In genomic region chr15:28158771-28159489, GRCm38 (mm10) we compare ENCODE assay signal across 8 mouse cellular contexts. TPM values are rescaled to one million over a fixed set of nuclear protein-coding genes. Genes with fewer than 3 reads are reported as not detected.
DNase-seq lines count a peak whose midpoint lies in the region; ATAC-seq and TF ChIP-seq lines count a peak whose summit lies in the region.

No protein-coding gene starts in this region.

- H3K27ac ChIP-seq in CH12.LX (ENCODE audit: insufficient read depth, low read depth), result no peak overlapping the region
- no peak overlapping the region for H3K27ac ChIP-seq in forebrain, embryonic 11.5 days (ENCODE audit: low read depth, low read length)
- peak overlapping the region; percentile 82 for H3K27ac ChIP-seq in heart, postnatal 0 days (ENCODE audit: low read depth)
- H3K27ac ChIP-seq in neural tube, embryonic 15.5 days (replicated peaks), result no peak overlapping the region

- dilution Hi-C loops in CH12.LX (cut with MboI; ENCODE audit: extremely low pct_ligation_motif_present, extremely low pct_unique_long_range_greater_than_20kb, low sequenced_read_pairs), result no loop called here

- no peak for TF ChIP-seq CTCF in CH12.LX (conservative IDR thresholded peaks at IDR 0.05 in 1 of 2, IDR thresholded peaks at IDR 0.05 in 1 of 2; ENCODE audit: low read depth in 2 of 2, low read length in 2 of 2)
- no peak for TF ChIP-seq CTCF in heart, postnatal 0 days (IDR thresholded peaks at IDR 0.05; ENCODE audit: low read depth)

- H3K79me2 ChIP-seq in CH12.LX (replicated peaks; ENCODE audit: control insufficient read depth, extremely low read depth, insufficient read depth, poor library complexity, severe bottlenecking), result no peaks in the 10 kb centered on the region

- no peaks in the 10 kb centered on the region for H3K36me3 ChIP-seq in CH12.LX (replicated peaks in 1 of 2; ENCODE audit: control insufficient read depth in 1 of 2, insufficient read depth in 1 of 2, low read length in 1 of 2)
- no peaks in the 10 kb centered on the region for H3K36me3 ChIP-seq in forebrain, embryonic 11.5 days (ENCODE audit: control insufficient read depth, insufficient read depth, low read length)
- no peaks in the 10 kb centered on the region for H3K36me3 ChIP-seq in heart, postnatal 0 days (replicated peaks; ENCODE audit: control insufficient read depth, insufficient read depth, low read length)
- H3K36me3 ChIP-seq in neural tube, embryonic 15.5 days, result no peaks in the 10 kb centered on the region

- no peaks in the 10 kb centered on the region for H3K27me3 ChIP-seq in CH12.LX (replicated peaks)
- H3K27me3 ChIP-seq in forebrain, embryonic 11.5 days (ENCODE audit: control insufficient read depth, insufficient read depth, low read length), result no peaks in the 10 kb centered on the region
- H3K27me3 ChIP-seq in heart, postnatal 0 days (ENCODE audit: control insufficient read depth, insufficient read depth, low read length), result no peaks in the 10 kb centered on the region
- peaks cover 11% of the 10 kb centered on the region; the same call in 1 of the 2 replicates for H3K27me3 ChIP-seq in neural tube, embryonic 15.5 days (replicated peaks)

- peaks cover 3 to 21% of the 10 kb centered on the region in 2 experiments; a peak in 3 of 4 replicates for H3K4me1 ChIP-seq in CH12.LX (ENCODE audit: control insufficient read depth in 1 of 2, insufficient read depth in 2 of 2)
- peaks cover 9% of the 10 kb centered on the region; the same call in 1 of the 2 replicates for H3K4me1 ChIP-seq in forebrain, embryonic 11.5 days (replicated peaks; ENCODE audit: control insufficient read depth, insufficient read depth, low read length)
- H3K4me1 ChIP-seq in heart, postnatal 0 days (ENCODE audit: control insufficient read depth, insufficient read depth), result peaks cover 8% of the 10 kb centered on the region; the same call in 1 of the 2 replicates
- H3K4me1 ChIP-seq in neural tube, embryonic 15.5 days, result peaks cover 22% of the 10 kb centered on the region

- H3K9ac ChIP-seq in CH12.LX (ENCODE audit: insufficient read depth, low read depth), result peak overlapping the region; percentile 23; the same call in 1 of the 2 replicates
- peak overlapping the region; percentile 61 for H3K9ac ChIP-seq in forebrain, embryonic 11.5 days (ENCODE audit: low read length)
- peak overlapping the region; percentile 68 for H3K9ac ChIP-seq in heart, postnatal 0 days (replicated peaks; ENCODE audit: low read depth, low read length)
- peak overlapping the region; percentile 34; the same call in 1 of the 2 replicates for H3K9ac ChIP-seq in neural tube, embryonic 15.5 days (replicated peaks)

- 4% methylated on average over 19 of the region's 19 CpGs for WGBS in forebrain, embryonic 11.5 days
- under 1% methylated on average over 19 of the region's 19 CpGs for WGBS in heart, postnatal 0 days
- whole genome bisulfite sequencing in neural tube, embryonic 15.5 days, result 2% methylated on average over 19 of the region's 19 CpGs

- no peak for TF ChIP-seq RAD21 in CH12.LX (IDR thresholded peaks at IDR 0.05; ENCODE audit: low read depth, low read length)

- no peak for TF ChIP-seq EP300 in CH12.LX (IDR thresholded peaks at IDR 0.05; ENCODE audit: low read length)
- TF ChIP-seq EP300 in heart, postnatal 0 days (IDR thresholded peaks at IDR 0.05; ENCODE audit: low read depth), result no peak; the same call in 1 of the 2 replicates

- peak overlapping the region; percentile 47 to 54 (median 54) for H3K4me3 ChIP-seq in CH12.LX (replicated peaks in 1 of 3; ENCODE audit: low read depth in 2 of 3, low read length in 2 of 3, poor library complexity in 1 of 3)
- peak overlapping the region; percentile 36 for H3K4me3 ChIP-seq in forebrain, embryonic 11.5 days (ENCODE audit: low read depth, low read length)
- peak overlapping the region; percentile 67 for H3K4me3 ChIP-seq in heart, postnatal 0 days (ENCODE audit: low read depth, low read length)
- peak overlapping the region; percentile 36 for H3K4me3 ChIP-seq in neural tube, embryonic 15.5 days (replicated peaks)

- peak overlapping the region; percentile 88 for H3K4me2 ChIP-seq in CH12.LX (ENCODE audit: insufficient read depth, low read depth, poor library complexity, severe bottlenecking)
- H3K4me2 ChIP-seq in forebrain, embryonic 11.5 days (ENCODE audit: low read depth, low read length, severe bottlenecking), result peak overlapping the region; percentile 63
- H3K4me2 ChIP-seq in heart, postnatal 0 days (ENCODE audit: low read depth, low read length), result peak overlapping the region; percentile 69
- H3K4me2 ChIP-seq in neural tube, embryonic 15.5 days, result peak overlapping the region; percentile 59

- H3K9me3 ChIP-seq in CH12.LX (replicated peaks; ENCODE audit: low read length), result no peaks in the 10 kb centered on the region
- no peaks in the 10 kb centered on the region for H3K9me3 ChIP-seq in forebrain, embryonic 11.5 days (ENCODE audit: control insufficient read depth, low read length)
- no peaks in the 10 kb centered on the region for H3K9me3 ChIP-seq in heart, postnatal 0 days (replicated peaks; ENCODE audit: control insufficient read depth, low read length)
- no peaks in the 10 kb centered on the region for H3K9me3 ChIP-seq in neural tube, embryonic 15.5 days (replicated peaks)

- peak; percentile 72; the same call in 1 of the 2 replicates for ATAC-seq in forebrain, embryonic 11.5 days (replicated peaks; ENCODE audit: low FRiP score)
- ATAC-seq in heart, postnatal 0 days (ENCODE audit: insufficient read depth, low read depth), result peak; percentile 94
- peak; percentile 46; the same call in 1 of the 2 replicates for ATAC-seq in neural tube, embryonic 15.5 days (ENCODE audit: low FRiP score)

- no peak for TF ChIP-seq POLR2A in CH12.LX (IDR thresholded peaks at IDR 0.05; ENCODE audit: low read depth, low read length)

- in situ Hi-C loops in CH12.LX (cut with MboI; ENCODE audit: low pct_ligation_motif_present, low pct_unique_long_range_greater_than_20kb, low sequenced_read_pairs), result no loop called here

- DNase-seq in CH12.LX (ENCODE audit: extremely low read depth), result peak; percentile 61
- DNase-seq in brain, embryonic 18.5 days (ENCODE audit: low read depth, low spot score), result peak; percentile 18
- peak; percentile 69 for DNase-seq in forebrain, embryonic 11.5 days (ENCODE audit: low spot score)
- peak; percentile 85 for DNase-seq in heart, postnatal 0 days (ENCODE audit: low spot score)
- DNase-seq in kidney, postnatal 25 days, result peak; percentile 82 to 93
- peak; percentile 81 to 89 for DNase-seq in lung, adult 18-20 months
- DNase-seq in thymus, postnatal 0 days (ENCODE audit: low spot score), result peak; percentile 30

TF ChIP-seq in CH12.LX, 34 proteins besides CTCF, POLR2A, EP300 and RAD21:
- no peak for TF ChIP-seq TBP (conservative IDR thresholded peaks at IDR 0.05; ENCODE audit: low read depth, low read length)
- peak; percentile 9; the same call in 1 of the 2 replicates for TF ChIP-seq ZNF384 (IDR thresholded peaks at IDR 0.05; ENCODE audit: low read depth, low read length)

RNA-seq across cellular contexts. Expression of gene Dnah5, which starts 44.6 kb away (rescaled TPM):
- total RNA-seq in CH12.LX (2012; rRNA removed) (under 0.01 TPM in 2 replicates), CH12.LX (2014; rRNA removed) (0.01 TPM in 1 of 2 replicates, not detected in the other)
- polyA plus RNA-seq in CH12.LX (2012; ENCODE audit: insufficient read length, low read depth), result not detected in 2 replicates
- polyA plus RNA-seq in forebrain, embryonic 11.5 days (2014; fragmentation: Nextera tagmentation; extraction: Ambion mirVana), result 0.05 and 0.08 TPM in 2 replicates
- 0.04 TPM in 1 of 2 replicates, not detected in the other for total RNA-seq in heart, postnatal 0 days (2014; rRNA removed; ENCODE audit: low replicate concordance)
- under 0.01 and 0.05 TPM in 2 replicates for polyA plus RNA-seq in heart, postnatal 0 days (2015; fragmentation: Nextera tagmentation; extraction: Ambion mirVana)
- 0.14 and 0.18 TPM in 2 replicates for polyA plus RNA-seq in neural tube, embryonic 15.5 days (2015; fragmentation: Nextera tagmentation; extraction: Ambion mirVana)
- polyA plus RNA-seq in thymus, postnatal 0 days (2015; fragmentation: Nextera tagmentation; extraction: Ambion mirVana), result 0.03 and 0.08 TPM in 2 replicates

Comparison
In these comparisons a context has a peak if more than half of its experiments do, and no peak if none do; other contexts are left out.
1. DNase-seq: peak in every context shown above with its lines; median percentile 88 in kidney, postnatal 25 days; 85 in heart, postnatal 0 days; 85 in lung, adult 18-20 months; 69 in forebrain, embryonic 11.5 days; 61 in CH12.LX; 30 in thymus, postnatal 0 days; 18 in brain, embryonic 18.5 days.